Mouse (Mus musculus): ENCODE data around the gene Fanci.

The Fanci gene

GRCm38 (mm10) chr7:79464776-79465420 lies 73.2 kb downstream of the Fanci start:
- no peak for DNase-seq (ENCODE audit: low read depth)

DNA sequence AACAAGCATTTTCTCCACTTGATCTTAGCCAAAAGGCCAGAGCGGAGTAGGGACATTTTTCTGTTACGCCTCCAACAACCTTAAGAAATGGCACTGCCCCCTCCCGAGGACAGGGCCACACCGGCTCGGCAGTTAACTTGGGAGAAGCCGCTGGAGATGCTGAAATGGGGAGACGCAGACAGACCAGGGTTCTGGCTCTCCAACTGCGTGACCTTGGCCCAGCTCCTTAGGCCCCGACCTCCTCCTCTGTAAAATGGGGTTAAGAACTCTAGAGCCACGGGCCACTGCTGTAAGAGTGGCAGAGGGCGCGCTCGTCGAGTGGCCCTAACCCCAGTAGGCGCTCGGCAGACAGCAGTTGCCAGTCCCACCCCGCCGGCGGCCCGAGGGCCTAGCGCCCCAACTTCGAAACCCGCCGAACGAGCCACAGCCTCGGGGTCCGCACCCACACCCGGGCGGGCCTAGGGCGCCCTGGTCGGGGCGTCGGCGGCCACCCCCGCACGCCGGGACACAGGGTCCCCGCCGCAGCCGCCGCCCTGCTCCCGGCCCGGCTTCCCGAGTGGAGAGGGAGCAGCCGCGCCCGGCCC lies 73.8 kb downstream of the Fanci start:
- DNase-seq (ENCODE audit: low read depth), result peak; percentile 12

- peak; percentile 96 for DNase-seq (ENCODE audit: low read depth)
Observed at GRCm38 (mm10) chr7:79466053-79466901, 74.5 kb downstream of the Fanci start, which contains the start of gene Polg. Gene Polg (minus strand): TSS chr7:79466362.

DNA sequence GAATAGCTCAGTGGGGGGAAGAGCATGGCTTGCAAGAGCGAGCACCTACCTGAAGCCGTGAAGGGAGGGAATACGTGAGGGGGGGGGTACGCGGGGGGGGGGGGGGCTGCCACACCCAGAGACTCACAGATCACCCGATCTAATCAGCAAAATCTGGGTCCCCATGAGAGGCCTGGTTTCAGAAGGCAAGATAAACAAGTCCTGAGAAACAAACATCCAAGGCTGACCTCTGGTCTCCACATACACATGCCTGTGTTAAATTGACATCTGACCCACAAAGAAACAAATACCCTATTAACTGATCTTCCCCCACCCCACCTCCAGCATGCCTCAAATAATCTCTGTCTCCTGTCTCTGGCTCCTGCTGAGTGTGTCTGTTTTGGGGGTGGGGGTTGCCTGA lies 76.2 kb downstream of the Fanci start:
- no peak for DNase-seq (ENCODE audit: low read depth)

GRCm38 (mm10) chr7:79468994-79469393 lies 77.3 kb downstream of the Fanci start:
- no peak for DNase-seq (ENCODE audit: low read depth)

DNA sequence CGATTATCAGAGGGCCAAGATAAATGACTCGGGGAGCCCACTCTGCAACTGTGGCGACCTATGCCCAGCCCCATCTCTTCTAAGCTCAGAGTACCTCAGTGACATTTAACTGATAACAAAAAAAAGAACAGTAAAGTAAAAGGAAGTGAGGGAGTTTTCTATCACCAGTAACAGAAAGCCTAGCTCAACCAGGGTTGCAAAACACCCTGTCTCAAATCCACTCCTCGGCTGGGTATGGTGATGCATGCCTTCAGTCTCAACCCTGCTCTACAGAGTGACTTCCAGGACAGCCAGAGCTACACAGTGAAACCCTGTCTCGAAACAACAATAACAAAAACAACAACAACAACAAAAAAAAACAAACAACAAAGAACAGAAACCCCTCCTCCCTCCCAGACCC lies 78.0 kb downstream of the Fanci start:
- DNase-seq (ENCODE audit: low read depth), result no peak

DNA sequence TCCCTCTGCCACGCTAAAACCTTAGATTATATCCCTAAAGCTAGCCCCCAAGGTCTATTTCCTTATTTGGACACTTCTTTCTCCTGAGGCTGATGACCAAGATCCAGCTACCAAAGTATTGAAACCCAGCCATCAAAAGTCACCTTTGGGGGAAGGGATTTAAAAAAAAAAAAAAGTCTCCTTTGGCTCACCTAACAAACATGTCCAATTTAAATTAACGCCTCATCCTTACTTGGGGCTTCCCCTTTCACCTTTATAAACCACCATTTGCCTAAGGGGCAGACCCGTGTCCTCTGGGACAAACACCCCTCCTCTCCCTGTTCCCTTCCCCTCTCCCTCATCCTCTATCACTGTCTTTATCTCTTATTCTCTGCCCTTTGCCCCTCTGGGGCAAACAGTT lies 79.0 kb downstream of the Fanci start:
- DNase-seq (ENCODE audit: low read depth), result no peak

DNA sequence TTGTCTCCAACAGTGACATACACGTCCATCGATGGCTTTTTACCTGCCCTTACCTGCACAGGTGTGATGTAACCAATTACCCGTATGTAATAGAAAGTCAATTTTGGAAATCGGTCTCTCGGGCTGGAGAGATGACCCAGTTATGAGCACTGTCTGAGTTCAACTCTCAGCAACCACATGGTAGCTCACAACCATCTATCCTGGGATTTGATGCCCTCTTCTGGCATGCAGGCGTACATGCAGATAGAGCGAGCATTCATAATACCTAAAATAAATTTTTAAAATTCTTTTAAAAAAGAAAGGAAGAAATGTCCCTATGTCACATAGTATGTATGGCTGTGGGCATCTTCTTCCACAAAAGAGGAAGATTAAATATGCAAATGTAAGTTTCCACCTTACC lies 79.7 kb downstream of the Fanci start:
- DNase-seq (ENCODE audit: low read depth), result no peak

- DNase-seq (ENCODE audit: low read depth), result no peak
Observed at GRCm38 (mm10) chr7:79472792-79473191, 81.1 kb downstream of the Fanci start.

- DNase-seq (ENCODE audit: low read depth), result no peak
Observed at GRCm38 (mm10) chr7:79473496-79474194, 81.9 kb downstream of the Fanci start.

DNA sequence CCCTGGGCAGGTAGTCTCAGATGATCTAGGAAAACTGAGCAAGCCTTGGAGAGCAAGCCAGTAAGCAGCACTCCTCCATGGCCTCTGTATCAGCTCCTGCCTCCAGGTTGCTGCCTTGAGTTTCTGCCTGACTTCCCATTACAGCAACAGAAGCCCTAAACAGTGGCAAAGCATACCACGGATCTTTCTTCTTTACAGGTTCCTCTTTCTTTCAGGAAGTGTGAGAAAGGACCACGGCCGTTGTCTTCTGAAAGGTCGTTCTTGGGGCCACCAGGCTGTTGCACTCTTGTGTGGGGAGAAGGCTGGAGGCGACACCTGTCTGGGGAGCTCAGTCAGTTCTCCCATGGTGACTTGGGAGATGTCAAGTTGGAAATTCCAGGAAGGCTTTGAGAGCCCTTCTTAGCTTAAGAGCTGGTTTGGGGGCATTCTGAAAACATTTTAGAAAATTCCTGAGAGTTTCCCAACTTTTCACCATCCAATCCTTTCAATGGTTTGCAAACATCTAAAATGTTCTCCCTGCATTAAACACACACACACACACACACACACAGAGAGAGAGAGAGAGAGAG lies 83.2 kb downstream of the Fanci start:
- DNase-seq (ENCODE audit: low read depth), result no peak

- no peak for DNase-seq (ENCODE audit: low read depth)
Observed at GRCm38 (mm10) chr7:79486528-79486927, 94.8 kb downstream of the Fanci start.

GRCm38 (mm10) chr7:79493915-79494314 lies 102.2 kb downstream of the Fanci start:
- DNase-seq (ENCODE audit: low read depth), result peak; percentile 7

DNA sequence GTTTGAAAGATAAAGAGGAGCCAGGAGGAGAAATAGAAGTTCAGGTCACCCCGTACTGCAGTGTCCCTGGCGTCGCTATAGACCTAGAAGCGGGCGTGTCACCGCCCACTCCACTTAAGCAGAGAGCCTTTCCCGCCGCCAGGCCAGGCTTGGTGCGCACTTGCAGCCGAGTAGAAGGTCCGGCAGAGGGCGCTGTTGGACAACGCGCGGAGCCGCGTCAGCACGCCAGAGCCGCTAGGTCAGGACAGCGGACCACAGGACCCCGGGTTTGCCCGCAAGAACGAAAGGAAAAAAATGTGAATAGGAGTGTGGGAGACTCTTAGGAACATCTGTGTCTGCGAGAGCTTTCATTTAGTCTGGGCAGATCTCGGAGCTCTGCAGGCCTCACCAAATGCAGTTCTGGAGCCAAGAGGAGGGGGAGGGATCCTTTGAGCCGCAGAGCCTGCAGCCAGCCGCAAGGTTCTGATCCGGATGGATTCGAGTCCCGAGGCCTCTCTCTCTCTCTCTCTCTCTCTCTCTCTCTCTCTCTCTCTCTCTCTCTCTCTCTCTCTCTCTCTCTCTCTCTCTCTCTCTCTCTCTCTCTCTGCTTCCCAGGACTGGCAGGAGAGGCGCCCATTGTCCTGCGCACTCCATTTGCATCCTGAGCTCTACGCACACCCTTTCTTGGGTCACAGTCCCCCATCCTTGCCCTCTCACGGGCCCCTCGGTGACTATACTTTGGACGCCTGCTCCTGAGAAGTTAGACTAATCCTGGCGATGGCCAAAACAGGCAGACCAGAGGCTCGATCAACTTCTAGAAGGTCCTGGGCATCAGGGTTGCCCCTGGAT lies 104.5 kb downstream of the Fanci start:
- peak; percentile 23 for DNase-seq (ENCODE audit: low read depth)

GRCm38 (mm10) chr7:79496816-79497328 lies 105.1 kb downstream of the Fanci start:
- DNase-seq (ENCODE audit: low read depth), result no peak

- no peak for DNase-seq (ENCODE audit: low read depth)
Observed at GRCm38 (mm10) chr7:79497701-79498115, 106.0 kb downstream of the Fanci start.

DNA sequence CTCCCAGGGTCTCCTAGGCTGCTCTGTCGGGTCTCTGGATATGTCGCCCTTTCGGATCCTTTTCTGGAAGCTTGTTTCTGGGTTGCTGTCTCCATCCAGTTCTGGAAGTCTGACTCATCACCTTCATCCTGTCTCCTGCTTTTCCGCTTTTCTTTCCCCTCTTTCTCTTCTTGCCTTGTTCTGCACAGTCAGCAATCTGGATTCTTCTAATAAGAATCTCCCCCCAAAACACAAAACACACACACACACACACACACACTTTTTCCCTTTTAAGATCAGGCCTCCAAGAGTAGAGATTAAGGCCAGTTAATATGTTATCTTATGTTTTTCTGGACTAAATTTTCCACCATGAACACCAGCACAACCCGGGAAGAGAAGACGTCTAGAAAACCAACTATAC lies 106.6 kb downstream of the Fanci start:
- DNase-seq (ENCODE audit: low read depth), result no peak

GRCm38 (mm10) chr7:79498965-79499595 lies 107.4 kb downstream of the Fanci start:
- DNase-seq (ENCODE audit: low read depth), result no peak

All from fibroblast of lung, adult 2 months (primary cell).